Mouse (Mus musculus) neural tube, embryonic 12.5 days (tissue): Measurements from ENCODE around the gene Bex6. TPM values are rescaled to one million over a fixed set of nuclear protein-coding genes. Genes with fewer than 3 reads are reported as not detected.

Experiments used
- ATAC-seq: fragments of 200-750 bp; cut with Nextera tagmentation; 2 replicates; pipeline ENCODE4 v1.8.0; 2017; ENCODE audit warnings: low read depth, mild to moderate bottlenecking, moderate TSS enrichment, moderate library complexity; ENCODE audit not compliant: low FRiP score
- H3K27ac ChIP-seq: fragments of 300-500 bp; sonication (generic); 2 replicates; pipeline ENCODE4 v1.5.1; 2016
- H3K27me3 ChIP-seq: fragments of 300-500 bp; sonication (generic); replicated peaks from 2 replicates; pipeline ENCODE4 v1.6.1; 2016; ENCODE audit warnings: mild to moderate bottlenecking
- H3K36me3 ChIP-seq: fragments of 300-500 bp; sonication (generic); 2 replicates; pipeline ENCODE4 v1.6.1; 2016; ENCODE audit warnings: mild to moderate bottlenecking
- H3K4me1 ChIP-seq: fragments of 300-500 bp; sonication (generic); 2 replicates; pipeline ENCODE4 v1.6.1; 2016
- H3K4me2 ChIP-seq: fragments of 300-500 bp; sonication (generic); replicated peaks from 2 replicates; pipeline ENCODE4 v1.6.1; 2016; ENCODE audit warnings: mild to moderate bottlenecking
- H3K4me3 ChIP-seq: fragments of 300-500 bp; sonication (generic); 2 replicates; pipeline ENCODE4 v1.5.1; 2016
- H3K9ac ChIP-seq: fragments of 300-500 bp; sonication (generic); 2 replicates; pipeline ENCODE4 v1.6.1; 2016; ENCODE audit warnings: mild to moderate bottlenecking
- H3K9me3 ChIP-seq: fragments of 300-500 bp; sonication (generic); 2 replicates; pipeline ENCODE4 v1.6.1; 2016; ENCODE audit warnings: mild to moderate bottlenecking
- WGBS: fragments of 180-500 bp; shearing (Covaris S2); methylation state at CpG from one replicate; pipeline ENCODE4 v1.1.7; 2016; 5-methylcytosine and 5-hydroxymethylcytosine counted together
- polyA plus RNA-seq: library from polyadenylated mRNA; unstranded; fragments of >200 nt; fragmentation: Nextera tagmentation; extraction: Ambion mirVana; gene quantifications from 2 replicates; pipeline ENCODE4 v1.2.1, GENCODE M21; 2016

Bex6 gene
- polyA plus RNA-seq = not detected in 2 replicates

GRCm38 (mm10) chr16:32179333-32179901 is at the start of gene Bex6:
Gene Bex6, plus strand, starts transcription at chr16:32179823.
- H3K4me2 ChIP-seq = no peak within 1 kb of the TSS
- 87% methylated on average over 6 of the region's 6 CpGs for WGBS
- H3K9me3 ChIP-seq = no peaks in the 10 kb centered on the region
- H3K36me3 ChIP-seq = no peaks in the 10 kb centered on the region
- H3K9ac ChIP-seq = no peak within 1 kb of the TSS
- ATAC-seq = no peak
- no peak within 1 kb of the TSS for H3K4me3 ChIP-seq
- no peaks in the 10 kb centered on the region for H3K27me3 ChIP-seq
- H3K4me1 ChIP-seq = no peaks in the 10 kb centered on the region; the same call in 1 of the 2 replicates
- no peak within 1 kb of the TSS for H3K27ac ChIP-seq

- Histone ChIP-seq H3K4me3 (no peak overlapping the region), H3K36me3 (no peaks in the 10 kb centered on the region), H3K4me1 (no peaks in the 10 kb centered on the region), H3K9me3 (no peaks in the 10 kb centered on the region), H3K4me2 (no peak overlapping the region), H3K27me3 (no peaks in the 10 kb centered on the region), H3K9ac (no peak overlapping the region), H3K27ac (no peak overlapping the region)
- ATAC-seq = no peak
- 74% methylated on average over 16 of the region's 16 CpGs for WGBS
Observed at GRCm38 (mm10) chr16:32130190-32130826, 49.3 kb upstream of the Bex6 start.

GRCm38 (mm10) chr16:32133148-32133547 is 46.5 kb upstream of the Bex6 start:
- Histone ChIP-seq H3K4me2 (no peak overlapping the region), H3K27me3 (no peaks in the 10 kb centered on the region), H3K4me1 (no peaks in the 10 kb centered on the region), H3K4me3 (no peak overlapping the region), H3K9me3 (no peaks in the 10 kb centered on the region), H3K27ac (no peak overlapping the region), H3K36me3 (no peaks in the 10 kb centered on the region), H3K9ac (no peak overlapping the region)
- WGBS = 86% methylated on average over 3 of the region's 3 CpGs
- ATAC-seq = no peak

GRCm38 (mm10) chr16:32135842-32136357 is 43.7 kb upstream of the Bex6 start:
- no peaks in the 10 kb centered on the region for H3K27me3 ChIP-seq
- no peak overlapping the region for H3K4me2 ChIP-seq
- no peaks in the 10 kb centered on the region for H3K36me3 ChIP-seq
- no peak for ATAC-seq
- H3K9ac ChIP-seq = no peak overlapping the region
- no peaks in the 10 kb centered on the region for H3K9me3 ChIP-seq
- no peak overlapping the region for H3K27ac ChIP-seq
- H3K4me1 ChIP-seq = no peaks in the 10 kb centered on the region
- no peak overlapping the region for H3K4me3 ChIP-seq
- 80% methylated on average over 7 of the region's 7 CpGs for WGBS

GRCm38 (mm10) chr16:32138954-32139353 is 40.7 kb upstream of the Bex6 start:
- no peak for ATAC-seq
- no peaks in the 10 kb centered on the region for H3K36me3 ChIP-seq
- no peak overlapping the region for H3K4me2 ChIP-seq
- H3K4me3 ChIP-seq = no peak overlapping the region
- H3K27me3 ChIP-seq = no peaks in the 10 kb centered on the region
- no peak overlapping the region for H3K9ac ChIP-seq
- 90% methylated on average over 1 of the region's 1 CpGs for WGBS
- no peaks in the 10 kb centered on the region for H3K4me1 ChIP-seq
- no peaks in the 10 kb centered on the region for H3K9me3 ChIP-seq
- no peak overlapping the region for H3K27ac ChIP-seq

- Histone ChIP-seq H3K9ac (no peak overlapping the region), H3K36me3 (no peaks in the 10 kb centered on the region), H3K27me3 (no peaks in the 10 kb centered on the region), H3K9me3 (no peaks in the 10 kb centered on the region), H3K4me3 (no peak overlapping the region), H3K27ac (no peak overlapping the region), H3K4me1 (no peaks in the 10 kb centered on the region), H3K4me2 (no peak overlapping the region)
- 94% methylated on average over 15 of the region's 15 CpGs for WGBS
- no peak for ATAC-seq
Observed at GRCm38 (mm10) chr16:32143766-32144165, 35.9 kb upstream of the Bex6 start.

- Histone ChIP-seq H3K4me2 (no peak overlapping the region), H3K9ac (no peak overlapping the region), H3K4me1 (no peaks in the 10 kb centered on the region), H3K36me3 (no peaks in the 10 kb centered on the region), H3K27me3 (no peaks in the 10 kb centered on the region), H3K9me3 (no peaks in the 10 kb centered on the region), H3K27ac (no peak overlapping the region), H3K4me3 (no peak overlapping the region)
- no peak for ATAC-seq
- WGBS = 93% methylated on average over 17 of the region's 17 CpGs
Observed at GRCm38 (mm10) chr16:32144592-32144991, 35.0 kb upstream of the Bex6 start.

GRCm38 (mm10) chr16:32147589-32148207 is 31.9 kb upstream of the Bex6 start:
- Histone ChIP-seq H3K9ac (no peak overlapping the region), H3K4me1 (no peaks in the 10 kb centered on the region), H3K4me2 (peak overlapping the region; percentile 34), H3K4me3 (no peak overlapping the region), H3K27me3 (no peaks in the 10 kb centered on the region), H3K27ac (no peak overlapping the region), H3K9me3 (no peaks in the 10 kb centered on the region), H3K36me3 (no peaks in the 10 kb centered on the region)
- ATAC-seq = no peak
- 60% methylated on average over 12 of the region's 13 CpGs for WGBS

- H3K27ac ChIP-seq = no peak overlapping the region
- WGBS = 83% methylated on average over 1 of the region's 1 CpGs
- no peaks in the 10 kb centered on the region for H3K36me3 ChIP-seq
- H3K4me2 ChIP-seq = no peak overlapping the region
- ATAC-seq = no peak
- H3K27me3 ChIP-seq = no peaks in the 10 kb centered on the region
- no peaks in the 10 kb centered on the region for H3K9me3 ChIP-seq
- no peak overlapping the region for H3K4me3 ChIP-seq
- no peak overlapping the region for H3K9ac ChIP-seq
- H3K4me1 ChIP-seq = no peaks in the 10 kb centered on the region
Observed at GRCm38 (mm10) chr16:32153976-32154375, 25.6 kb upstream of the Bex6 start.

GRCm38 (mm10) chr16:32154437-32154836 is 25.2 kb upstream of the Bex6 start:
- Histone ChIP-seq H3K27ac (no peak overlapping the region), H3K4me3 (no peak overlapping the region), H3K4me1 (no peaks in the 10 kb centered on the region), H3K36me3 (no peaks in the 10 kb centered on the region), H3K4me2 (no peak overlapping the region), H3K9ac (no peak overlapping the region), H3K9me3 (no peaks in the 10 kb centered on the region), H3K27me3 (no peaks in the 10 kb centered on the region)
- no peak for ATAC-seq
- 69% methylated on average over 13 of the region's 13 CpGs for WGBS

GRCm38 (mm10) chr16:32156719-32157118 is 22.9 kb upstream of the Bex6 start:
- Histone ChIP-seq H3K27ac (no peak overlapping the region), H3K9ac (no peak overlapping the region), H3K27me3 (no peaks in the 10 kb centered on the region), H3K4me2 (no peak overlapping the region), H3K9me3 (no peaks in the 10 kb centered on the region), H3K36me3 (no peaks in the 10 kb centered on the region), H3K4me3 (no peak overlapping the region), H3K4me1 (no peaks in the 10 kb centered on the region)
- 69% methylated on average over 3 of the region's 3 CpGs for WGBS
- no peak for ATAC-seq

- Histone ChIP-seq H3K9ac (no peak overlapping the region), H3K36me3 (no peaks in the 10 kb centered on the region), H3K27ac (no peak overlapping the region), H3K27me3 (no peaks in the 10 kb centered on the region), H3K9me3 (no peaks in the 10 kb centered on the region), H3K4me3 (no peak overlapping the region), H3K4me1 (no peaks in the 10 kb centered on the region), H3K4me2 (no peak overlapping the region)
- 91% methylated on average over 2 of the region's 2 CpGs for WGBS
- ATAC-seq = no peak
Observed at GRCm38 (mm10) chr16:32157369-32157768, 22.3 kb upstream of the Bex6 start.
